Mouse (Mus musculus): ENCODE data around the gene Atp6v1f. TPM values are rescaled to one million over a fixed set of nuclear protein-coding genes. Genes with fewer than 3 reads are reported as not detected.
A peak's percentile ranks its signal among the peaks of the same experiment; 100 is the strongest.

Gene Atp6v1f
- total and polyA plus RNA-seq, 3 experiments = 251 to 373 (median 328) TPM

- Histone ChIP-seq H3K4me2 (ENCODE audit: insufficient read depth, low read depth, poor library complexity, severe bottlenecking) (peak overlapping the region; percentile 33; the same call in 1 of the 2 replicates), H3K4me3 (replicated peaks in 1 of 3; ENCODE audit: low read depth in 2 of 3, low read length in 2 of 3, poor library complexity in 1 of 3) (no peak overlapping the region), H3K4me1 (ENCODE audit: control insufficient read depth in 1 of 2, insufficient read depth in 2 of 2) (peaks cover 11 to 42% of the 10 kb centered on the region in 2 experiments), H3K79me2 (replicated peaks; ENCODE audit: control insufficient read depth, extremely low read depth, insufficient read depth, poor library complexity, severe bottlenecking) (no peaks in the 10 kb centered on the region), H3K9me3 (replicated peaks; ENCODE audit: low read length) (peaks cover 3% of the 10 kb centered on the region), H3K27me3 (replicated peaks) (peaks cover 10% of the 10 kb centered on the region), H3K27ac (ENCODE audit: insufficient read depth, low read depth) (no peak overlapping the region), H3K36me3 (replicated peaks in 1 of 2; ENCODE audit: control insufficient read depth in 1 of 2, insufficient read depth in 1 of 2, low read length in 1 of 2) (no peaks in the 10 kb centered on the region), H3K9ac (ENCODE audit: insufficient read depth, low read depth) (no peak overlapping the region)
- DNase-seq (ENCODE audit: extremely low read depth) = peak; percentile 73
- dilution Hi-C loops (cut with MboI; ENCODE audit: extremely low pct_ligation_motif_present, extremely low pct_unique_long_range_greater_than_20kb, low sequenced_read_pairs) = no loop called here
- TF ChIP-seq IRF4 (IDR thresholded peaks at IDR 0.05; ENCODE audit: low read depth, low read length) = peak; percentile 71; the same call in 1 of the 2 replicates
- TF ChIP-seq TCF12 (IDR thresholded peaks at IDR 0.05; ENCODE audit: low read depth, low read length) = no peak
- no peak for TF ChIP-seq RAD21 (IDR thresholded peaks at IDR 0.05; ENCODE audit: low read depth, low read length)
- TF ChIP-seq ETS1 (conservative IDR thresholded peaks at IDR 0.05; ENCODE audit: low read depth, low read length) = peak; percentile 15; the same call in 1 of the 2 replicates
- in situ Hi-C loops (cut with MboI; ENCODE audit: low pct_ligation_motif_present, low pct_unique_long_range_greater_than_20kb, low sequenced_read_pairs) = no loop called here
Observed at GRCm38 (mm10) chr6:29436461-29436934, 31.0 kb upstream of the Atp6v1f start.

GRCm38 (mm10) chr6:29439251-29439650 lies 28.3 kb upstream of the Atp6v1f start:
- Histone ChIP-seq H3K27me3 (replicated peaks) (peaks cover 10% of the 10 kb centered on the region), H3K4me1 (ENCODE audit: control insufficient read depth in 1 of 2, insufficient read depth in 2 of 2) (peaks cover 11 to 31% of the 10 kb centered on the region in 2 experiments), H3K36me3 (replicated peaks in 1 of 2; ENCODE audit: control insufficient read depth in 1 of 2, insufficient read depth in 1 of 2, low read length in 1 of 2) (no peaks in the 10 kb centered on the region), H3K79me2 (replicated peaks; ENCODE audit: control insufficient read depth, extremely low read depth, insufficient read depth, poor library complexity, severe bottlenecking) (no peaks in the 10 kb centered on the region), H3K4me3 (replicated peaks in 1 of 3; ENCODE audit: low read depth in 2 of 3, low read length in 2 of 3, poor library complexity in 1 of 3) (no peak overlapping the region), H3K4me2 (ENCODE audit: insufficient read depth, low read depth, poor library complexity, severe bottlenecking) (no peak overlapping the region), H3K9ac (ENCODE audit: insufficient read depth, low read depth) (no peak overlapping the region), H3K9me3 (replicated peaks; ENCODE audit: low read length) (no peaks in the 10 kb centered on the region), H3K27ac (ENCODE audit: insufficient read depth, low read depth) (no peak overlapping the region)
- no peak for DNase-seq (ENCODE audit: extremely low read depth)
- dilution Hi-C loops (cut with MboI; ENCODE audit: extremely low pct_ligation_motif_present, extremely low pct_unique_long_range_greater_than_20kb, low sequenced_read_pairs) = no loop called here
- in situ Hi-C loops (cut with MboI; ENCODE audit: low pct_ligation_motif_present, low pct_unique_long_range_greater_than_20kb, low sequenced_read_pairs) = no loop called here
- no peak for TF ChIP-seq MXI1 (IDR thresholded peaks at IDR 0.05; ENCODE audit: low read depth, low read length)
- TF ChIP-seq E2F4 (IDR thresholded peaks at IDR 0.05; ENCODE audit: insufficient replicate concordance, low read depth, low read length) = no peak

- Histone ChIP-seq H3K79me2 (replicated peaks; ENCODE audit: control insufficient read depth, extremely low read depth, insufficient read depth, poor library complexity, severe bottlenecking) (no peaks in the 10 kb centered on the region), H3K4me2 (ENCODE audit: insufficient read depth, low read depth, poor library complexity, severe bottlenecking) (no peak overlapping the region), H3K4me3 (replicated peaks in 1 of 3; ENCODE audit: low read depth in 2 of 3, low read length in 2 of 3, poor library complexity in 1 of 3) (no peak overlapping the region), H3K9me3 (replicated peaks; ENCODE audit: low read length) (no peaks in the 10 kb centered on the region), H3K27ac (ENCODE audit: insufficient read depth, low read depth) (no peak overlapping the region), H3K4me1 (ENCODE audit: control insufficient read depth in 1 of 2, insufficient read depth in 2 of 2) (peaks cover 11 to 26% of the 10 kb centered on the region in 2 experiments), H3K36me3 (replicated peaks in 1 of 2; ENCODE audit: control insufficient read depth in 1 of 2, insufficient read depth in 1 of 2, low read length in 1 of 2) (no peaks in the 10 kb centered on the region), H3K27me3 (replicated peaks) (peaks cover 10% of the 10 kb centered on the region), H3K9ac (ENCODE audit: insufficient read depth, low read depth) (no peak overlapping the region)
- dilution Hi-C loops (cut with MboI; ENCODE audit: extremely low pct_ligation_motif_present, extremely low pct_unique_long_range_greater_than_20kb, low sequenced_read_pairs) (no loop called here), in situ Hi-C loops (cut with MboI; ENCODE audit: low pct_ligation_motif_present, low pct_unique_long_range_greater_than_20kb, low sequenced_read_pairs) (no loop called here)
- no peak for DNase-seq (ENCODE audit: extremely low read depth)
- TF ChIP-seq USF1 (IDR thresholded peaks at IDR 0.05; ENCODE audit: low read depth, low read length) (no peak), MAZ (IDR thresholded peaks at IDR 0.05; ENCODE audit: low read depth, low read length) (no peak)
Observed at GRCm38 (mm10) chr6:29439789-29440188, 27.7 kb upstream of the Atp6v1f start.

All from CH12.LX (cell line).